Mouse (Mus musculus) kidney, adult 8-10 months (tissue): ENCODE results near the gene Cdk2ap1.
A peak's percentile ranks its signal among the peaks of the same experiment; 100 is the strongest.
"Not testable (repeated sequence)": the region's sequence is repeated elsewhere in the genome, so short reads cannot be mapped to it uniquely, and the experiment has no call there.

Source experiments
- DNase-seq, 2 experiments: peaks; one replicate each; pipeline ENCODE4 v3.0.0; 2022

Gene Cdk2ap1

GRCm38 (mm10) chr5:124351111-124351560 lies 11.7 kb downstream of the Cdk2ap1 start:
- DNase-seq: peak; percentile 26 to 29

GRCm38 (mm10) chr5:124350350-124350749 lies 12.5 kb downstream of the Cdk2ap1 start:
- DNase-seq: no peak

GRCm38 (mm10) chr5:124349196-124349595 lies 13.7 kb downstream of the Cdk2ap1 start:
- no peak for DNase-seq

GRCm38 (mm10) chr5:124342897-124343296 lies 20.0 kb downstream of the Cdk2ap1 start:
- DNase-seq: no peak

GRCm38 (mm10) chr5:124341753-124342339 lies 21.0 kb downstream of the Cdk2ap1 start:
- DNase-seq: not testable (repeated sequence)

- no peak for DNase-seq
These were observed 24.1 kb downstream of the Cdk2ap1 start for GRCm38 (mm10) chr5:124338791-124339190.

- peak; percentile 20 to 31 for DNase-seq
These were observed 25.0 kb downstream of the Cdk2ap1 start for GRCm38 (mm10) chr5:124337909-124338308.

- no peak for DNase-seq
These were observed 25.8 kb downstream of the Cdk2ap1 start for GRCm38 (mm10) chr5:124337103-124337502.

- DNase-seq: peak; percentile 51 to 57
These were observed 28.5 kb downstream of the Cdk2ap1 start for GRCm38 (mm10) chr5:124334392-124334791.

- no peak for DNase-seq
These were observed 32.8 kb downstream of the Cdk2ap1 start for GRCm38 (mm10) chr5:124330086-124330485.

GRCm38 (mm10) chr5:124327510-124328364 lies 35.1 kb downstream of the Cdk2ap1 start, which contains the start of the genes Mphosph9 and 2810006K23Rik:
Gene Mphosph9 (minus strand): TSS chr5:124327972.
Gene 2810006K23Rik (plus strand): TSS chr5:124328089.
- peak; percentile 99 to 100 for DNase-seq

GRCm38 (mm10) chr5:124326829-124327228 lies 36.1 kb downstream of the Cdk2ap1 start:
- no peak for DNase-seq

- no peak for DNase-seq
These were observed 45.2 kb downstream of the Cdk2ap1 start for GRCm38 (mm10) chr5:124317648-124318047.

GRCm38 (mm10) chr5:124315941-124316340 lies 46.9 kb downstream of the Cdk2ap1 start:
- no peak for DNase-seq

- DNase-seq: no peak
These were observed 47.4 kb downstream of the Cdk2ap1 start for GRCm38 (mm10) chr5:124315498-124315897.

- DNase-seq: no peak
These were observed 52.8 kb downstream of the Cdk2ap1 start for GRCm38 (mm10) chr5:124310091-124310490.

GRCm38 (mm10) chr5:124309155-124309554 lies 53.7 kb downstream of the Cdk2ap1 start:
- no peak for DNase-seq

GRCm38 (mm10) chr5:124302853-124303252 lies 60.0 kb downstream of the Cdk2ap1 start:
- not testable (repeated sequence) for DNase-seq

GRCm38 (mm10) chr5:124300132-124300531 lies 62.8 kb downstream of the Cdk2ap1 start:
- no peak for DNase-seq

- DNase-seq: not testable (repeated sequence)
These were observed 63.6 kb downstream of the Cdk2ap1 start for GRCm38 (mm10) chr5:124299307-124299706.

- DNase-seq: no peak
These were observed 66.4 kb downstream of the Cdk2ap1 start for GRCm38 (mm10) chr5:124296475-124296874.
